Mouse (Mus musculus): ENCODE results near the gene Krt31.

The Krt31 gene

GRCm38 (mm10) chr11:100050451-100050850, at the start of gene Krt31:
Gene Krt31 (minus strand): TSS chr11:100050551.
- DNase-seq (ENCODE audit: low spot score): no peak

- DNase-seq (ENCODE audit: low spot score): no peak
Observed at GRCm38 (mm10) chr11:100097819-100098218, 47.5 kb upstream of the Krt31 start.

- no peak for DNase-seq (ENCODE audit: low spot score)
Observed at GRCm38 (mm10) chr11:100096141-100096540, 45.8 kb upstream of the Krt31 start, which contains the start of gene Krt35. Gene Krt35 (minus strand): TSS chr11:100096241.

- DNase-seq (ENCODE audit: low spot score): no peak
Observed at GRCm38 (mm10) chr11:100088378-100089025, 38.2 kb upstream of the Krt31 start.

- no peak for DNase-seq (ENCODE audit: low spot score)
Observed at GRCm38 (mm10) chr11:100087861-100088260, 37.5 kb upstream of the Krt31 start, which contains the start of gene Krt32. Gene Krt32 (minus strand): TSS chr11:100088226.

GRCm38 (mm10) chr11:100073873-100074272, 23.5 kb upstream of the Krt31 start:
- DNase-seq (ENCODE audit: low spot score): no peak

- DNase-seq (ENCODE audit: low spot score): no peak
Observed at GRCm38 (mm10) chr11:100067293-100068036, 17.1 kb upstream of the Krt31 start.

- no peak for DNase-seq (ENCODE audit: low spot score)
Observed at GRCm38 (mm10) chr11:100066236-100067010, 16.1 kb upstream of the Krt31 start.

- DNase-seq (ENCODE audit: low spot score): no peak
Observed at GRCm38 (mm10) chr11:100058875-100059274, 8.5 kb upstream of the Krt31 start.

GRCm38 (mm10) chr11:100055686-100056655, 5.6 kb upstream of the Krt31 start:
- DNase-seq (ENCODE audit: low spot score): no peak

- no peak for DNase-seq (ENCODE audit: low spot score)
Observed at GRCm38 (mm10) chr11:100047193-100047592, 3.2 kb downstream of the Krt31 start.

GRCm38 (mm10) chr11:100046303-100046866, 4.0 kb downstream of the Krt31 start:
- no peak for DNase-seq (ENCODE audit: low spot score)

- DNase-seq (ENCODE audit: low spot score): no peak
Observed at GRCm38 (mm10) chr11:100041454-100041853, 8.9 kb downstream of the Krt31 start, which contains the start of gene Krt34. Gene Krt34 (minus strand): TSS chr11:100041554.

- DNase-seq (ENCODE audit: low spot score): no peak
Observed at GRCm38 (mm10) chr11:100029768-100030167, 20.6 kb downstream of the Krt31 start, which contains the start of gene Krt33b. Gene Krt33b (minus strand): TSS chr11:100029868.

- no peak for DNase-seq (ENCODE audit: low spot score)
Observed at GRCm38 (mm10) chr11:100021438-100021837, 28.9 kb downstream of the Krt31 start.

- no peak for DNase-seq (ENCODE audit: low spot score)
Observed at GRCm38 (mm10) chr11:100019466-100019865, 30.9 kb downstream of the Krt31 start.

GRCm38 (mm10) chr11:100016112-100016511, 34.2 kb downstream of the Krt31 start, which contains the start of gene Krt33a:
Gene Krt33a (minus strand): TSS chr11:100016212.
- no peak for DNase-seq (ENCODE audit: low spot score)

- no peak for DNase-seq (ENCODE audit: low spot score)
Observed at GRCm38 (mm10) chr11:100013691-100014171, 36.6 kb downstream of the Krt31 start.

- no peak for DNase-seq (ENCODE audit: low spot score)
Observed at GRCm38 (mm10) chr11:100010682-100011081, 39.7 kb downstream of the Krt31 start.

- DNase-seq (ENCODE audit: low spot score): no peak
Observed at GRCm38 (mm10) chr11:100008336-100008735, 42.0 kb downstream of the Krt31 start.

- DNase-seq (ENCODE audit: low spot score): no peak
Observed at GRCm38 (mm10) chr11:100006624-100007023, 43.7 kb downstream of the Krt31 start.
